Mouse (Mus musculus) liver, postnatal 0 days (tissue): Measurements from ENCODE around the gene Gm48551. TPM values are rescaled to one million over a fixed set of nuclear protein-coding genes. Genes with fewer than 3 reads are reported as not detected.

Source experiments
- ATAC-seq: fragments of 200-750 bp; cut with Nextera tagmentation; 2 replicates; pipeline ENCODE4 v1.8.0; 2017; ENCODE audit warnings: mild to moderate bottlenecking, moderate library complexity
- DNase-seq: peaks from one replicate; pipeline ENCODE4 v3.0.0-alpha.2; 2016
- H3K27ac ChIP-seq: fragments of 300-500 bp; sonication (generic); 2 replicates; pipeline ENCODE4 v1.5.1; 2014; ENCODE audit warnings: antibody characterized with exemption, moderate library complexity, mild to moderate bottlenecking, low read depth
- H3K27me3 ChIP-seq: fragments of 300-500 bp; sonication (generic); 2 replicates; pipeline ENCODE4 v1.6.1; 2014; ENCODE audit warnings: low read length, control low read depth, mixed read lengths; ENCODE audit not compliant: insufficient read depth
- H3K36me3 ChIP-seq: fragments of 300-500 bp; sonication (generic); replicated peaks from 2 replicates; pipeline ENCODE4 v1.6.1; 2014; ENCODE audit warnings: mild to moderate bottlenecking, control low read depth, low read length, moderate library complexity, mixed read lengths; ENCODE audit not compliant: insufficient read depth
- H3K4me1 ChIP-seq: fragments of 300-500 bp; sonication (generic); 2 replicates; pipeline ENCODE4 v1.6.1; 2014; ENCODE audit warnings: antibody characterized with exemption, mild to moderate bottlenecking, control low read depth; ENCODE audit not compliant: insufficient read depth
- H3K4me2 ChIP-seq: fragments of 300-500 bp; sonication (generic); 2 replicates; pipeline ENCODE4 v1.6.1; 2014; ENCODE audit warnings: low read depth, mild to moderate bottlenecking, low read length, moderate library complexity, mixed read lengths
- H3K4me3 ChIP-seq: fragments of 300-500 bp; sonication (generic); 2 replicates; pipeline ENCODE4 v1.5.1; 2014; ENCODE audit warnings: low read depth, low read length
- H3K9ac ChIP-seq: fragments of 300-500 bp; sonication (generic); replicated peaks from 2 replicates; pipeline ENCODE4 v1.6.1; 2014; ENCODE audit warnings: mild to moderate bottlenecking, moderate library complexity
- H3K9me3 ChIP-seq: fragments of 300-500 bp; sonication (generic); 2 replicates; pipeline ENCODE4 v1.6.1; 2016; ENCODE audit warnings: mild to moderate bottlenecking, control low read depth, low read length, mixed read lengths
- CTCF ChIP-seq: sonication (generic); IDR thresholded peaks from 2 replicates; pipeline ENCODE4 v1.5.1; 2016; ENCODE audit warnings: antibody characterized with exemption, low read depth
- EP300 ChIP-seq: IDR thresholded peaks from 2 replicates; pipeline ENCODE4 v1.6.1; 2016; ENCODE audit warnings: antibody characterized with exemption, low read depth, mild to moderate bottlenecking
- WGBS: fragments of 180-500 bp; shearing (Covaris S2); extraction: QIAGEN DNeasy Blood & Tissue Kit; methylation state at CpG from one replicate; pipeline ENCODE4 v1.1.7; 2014; ENCODE audit not compliant: insufficient replicate concordance; 5-methylcytosine and 5-hydroxymethylcytosine counted together
- polyA plus RNA-seq: library from polyadenylated mRNA; unstranded; fragments of >200 nt; fragmentation: Nextera tagmentation; extraction: Ambion mirVana; gene quantifications from 2 replicates; pipeline ENCODE4 v1.2.1, GENCODE M21; 2015

Gm48551 gene
- polyA plus RNA-seq, 1 experiment from 2014 or later = 0.70 TPM

GRCm38 (mm10) chr10:81412586-81413309 lies 28.5 kb downstream of the Gm48551 start:
- H3K4me3 ChIP-seq = no peak overlapping the region
- ATAC-seq = no peak
- H3K27me3 ChIP-seq = peaks cover 4% of the 10 kb centered on the region; the same call in 1 of the 2 replicates
- no peak for DNase-seq
- TF ChIP-seq CTCF = no peak
- TF ChIP-seq EP300 = no peak
- H3K36me3 ChIP-seq = no peaks in the 10 kb centered on the region; the same call in 1 of the 2 replicates
- H3K9me3 ChIP-seq = no peaks in the 10 kb centered on the region
- no peak overlapping the region for H3K9ac ChIP-seq
- 66% methylated on average over 16 of the region's 16 CpGs for WGBS
- peak overlapping the region; percentile 70 for H3K27ac ChIP-seq
- H3K4me2 ChIP-seq = no peak overlapping the region
- H3K4me1 ChIP-seq = peaks cover 81% of the 10 kb centered on the region

GRCm38 (mm10) chr10:81413310-81414261 lies 29.3 kb downstream of the Gm48551 start:
- H3K27ac ChIP-seq = peak overlapping the region; percentile 82
- WGBS = 25% methylated on average over 26 of the region's 26 CpGs
- peak overlapping the region; percentile 65 for H3K4me2 ChIP-seq
- no peaks in the 10 kb centered on the region; the same call in 1 of the 2 replicates for H3K36me3 ChIP-seq
- H3K27me3 ChIP-seq = peaks cover under 1% of the 10 kb centered on the region; the same call in 1 of the 2 replicates
- peaks cover 75% of the 10 kb centered on the region for H3K4me1 ChIP-seq
- DNase-seq (peak; percentile 79), ATAC-seq (peak; percentile 40)
- H3K9me3 ChIP-seq = no peaks in the 10 kb centered on the region
- TF ChIP-seq CTCF (0 out of 2 replicates have a peak, but pooled peaks have one; percentile 4), EP300 (peak; percentile 78)
- peak overlapping the region; percentile 31 for H3K4me3 ChIP-seq
- peak overlapping the region; percentile 58 for H3K9ac ChIP-seq

GRCm38 (mm10) chr10:81414682-81415081 lies 30.4 kb downstream of the Gm48551 start:
- TF ChIP-seq EP300 (no peak), CTCF (no peak)
- H3K4me3 ChIP-seq = 0 out of 2 replicates have a peak overlapping the region, but pooled peaks have one; percentile 31
- no peaks in the 10 kb centered on the region for H3K9me3 ChIP-seq
- H3K4me2 ChIP-seq = peak overlapping the region; percentile 65
- peak overlapping the region; percentile 82 for H3K27ac ChIP-seq
- peak overlapping the region; percentile 58; the same call in 1 of the 2 replicates for H3K9ac ChIP-seq
- ATAC-seq (no peak), DNase-seq (no peak)
- peaks cover 2% of the 10 kb centered on the region; the same call in 1 of the 2 replicates for H3K36me3 ChIP-seq
- H3K4me1 ChIP-seq = peaks cover 70% of the 10 kb centered on the region
- H3K27me3 ChIP-seq = no peaks in the 10 kb centered on the region

GRCm38 (mm10) chr10:81415146-81415545 lies 30.9 kb downstream of the Gm48551 start:
- Histone ChIP-seq H3K4me1 (peaks cover 67% of the 10 kb centered on the region), H3K27ac (peak overlapping the region; percentile 82), H3K4me2 (no peak overlapping the region; the same call in 1 of the 2 replicates), H3K4me3 (no peak overlapping the region), H3K27me3 (no peaks in the 10 kb centered on the region), H3K36me3 (peaks cover 2% of the 10 kb centered on the region; the same call in 1 of the 2 replicates), H3K9ac (no peak overlapping the region), H3K9me3 (no peaks in the 10 kb centered on the region)
- ATAC-seq (no peak), DNase-seq (no peak)
- WGBS = 75% methylated on average over 5 of the region's 5 CpGs
- TF ChIP-seq CTCF (no peak), EP300 (no peak)

GRCm38 (mm10) chr10:81415549-81416310 lies 31.5 kb downstream of the Gm48551 start:
- Histone ChIP-seq H3K27ac (no peak overlapping the region), H3K4me3 (no peak overlapping the region), H3K9ac (no peak overlapping the region), H3K4me2 (no peak overlapping the region), H3K4me1 (peaks cover 62% of the 10 kb centered on the region), H3K27me3 (no peaks in the 10 kb centered on the region), H3K36me3 (peaks cover 2% of the 10 kb centered on the region; the same call in 1 of the 2 replicates), H3K9me3 (no peaks in the 10 kb centered on the region)
- ATAC-seq = no peak
- 72% methylated on average over 17 of the region's 17 CpGs for WGBS
- no peak for DNase-seq
- no peak for TF ChIP-seq EP300
- no peak for TF ChIP-seq CTCF
